Mouse (Mus musculus) thymus, postnatal 0 days (tissue): ENCODE measurements around the gene Ltbp2. TPM values are rescaled to one million over a fixed set of nuclear protein-coding genes. Genes with fewer than 3 reads are reported as not detected.
A peak's percentile ranks its signal among the peaks of the same experiment; 100 is the strongest.

Experiments used
- DNase-seq: peaks from one replicate; pipeline ENCODE4 v3.0.0-alpha.2; 2015; ENCODE audit warnings: low spot score
- polyA plus RNA-seq: library from polyadenylated mRNA; unstranded; fragments of >200 nt; fragmentation: Nextera tagmentation; extraction: Ambion mirVana; gene quantifications from 2 replicates; pipeline ENCODE4 v1.2.1, GENCODE M21; 2015

Gene Ltbp2
- 0.72 and 1.0 TPM in 2 replicates for polyA plus RNA-seq

GRCm38 (mm10) chr12:84876481-84877121 lies at the start of gene Ltbp2:
Gene Ltbp2 (minus strand): TSS chr12:84876532.
- peak; percentile 90 for DNase-seq

GRCm38 (mm10) chr12:84924324-84924723 lies 48.0 kb upstream of the Ltbp2 start:
- no peak for DNase-seq

- DNase-seq: no peak
Observed at GRCm38 (mm10) chr12:84921881-84922419, 45.6 kb upstream of the Ltbp2 start.

GRCm38 (mm10) chr12:84918809-84919208 lies 42.5 kb upstream of the Ltbp2 start:
- no peak for DNase-seq

- DNase-seq: no peak
Observed at GRCm38 (mm10) chr12:84917799-84918198, 41.5 kb upstream of the Ltbp2 start.

GRCm38 (mm10) chr12:84914959-84915358 lies 38.6 kb upstream of the Ltbp2 start:
- DNase-seq: no peak

GRCm38 (mm10) chr12:84912652-84913104 lies 36.3 kb upstream of the Ltbp2 start:
- DNase-seq: no peak

GRCm38 (mm10) chr12:84911640-84912039 lies 35.3 kb upstream of the Ltbp2 start:
- no peak for DNase-seq

GRCm38 (mm10) chr12:84910066-84910465 lies 33.7 kb upstream of the Ltbp2 start:
- DNase-seq: no peak

GRCm38 (mm10) chr12:84907627-84908480 lies 31.5 kb upstream of the Ltbp2 start:
- DNase-seq: no peak

GRCm38 (mm10) chr12:84907024-84907626 lies 30.8 kb upstream of the Ltbp2 start:
- DNase-seq: no peak

GRCm38 (mm10) chr12:84904399-84904798 lies 28.1 kb upstream of the Ltbp2 start:
- DNase-seq: no peak

GRCm38 (mm10) chr12:84900317-84900716 lies 24.0 kb upstream of the Ltbp2 start:
- no peak for DNase-seq

GRCm38 (mm10) chr12:84897322-84897721 lies 21.0 kb upstream of the Ltbp2 start:
- DNase-seq: no peak

- DNase-seq: no peak
Observed at GRCm38 (mm10) chr12:84896235-84896634, 19.9 kb upstream of the Ltbp2 start.

- no peak for DNase-seq
Observed at GRCm38 (mm10) chr12:84893648-84894628, 17.6 kb upstream of the Ltbp2 start.

GRCm38 (mm10) chr12:84890289-84890688 lies 14.0 kb upstream of the Ltbp2 start:
- no peak for DNase-seq

- no peak for DNase-seq
Observed at GRCm38 (mm10) chr12:84885107-84885876, 9.0 kb upstream of the Ltbp2 start.

- no peak for DNase-seq
Observed at GRCm38 (mm10) chr12:84884423-84885076, 8.2 kb upstream of the Ltbp2 start.
